In the genomic region with DNA sequence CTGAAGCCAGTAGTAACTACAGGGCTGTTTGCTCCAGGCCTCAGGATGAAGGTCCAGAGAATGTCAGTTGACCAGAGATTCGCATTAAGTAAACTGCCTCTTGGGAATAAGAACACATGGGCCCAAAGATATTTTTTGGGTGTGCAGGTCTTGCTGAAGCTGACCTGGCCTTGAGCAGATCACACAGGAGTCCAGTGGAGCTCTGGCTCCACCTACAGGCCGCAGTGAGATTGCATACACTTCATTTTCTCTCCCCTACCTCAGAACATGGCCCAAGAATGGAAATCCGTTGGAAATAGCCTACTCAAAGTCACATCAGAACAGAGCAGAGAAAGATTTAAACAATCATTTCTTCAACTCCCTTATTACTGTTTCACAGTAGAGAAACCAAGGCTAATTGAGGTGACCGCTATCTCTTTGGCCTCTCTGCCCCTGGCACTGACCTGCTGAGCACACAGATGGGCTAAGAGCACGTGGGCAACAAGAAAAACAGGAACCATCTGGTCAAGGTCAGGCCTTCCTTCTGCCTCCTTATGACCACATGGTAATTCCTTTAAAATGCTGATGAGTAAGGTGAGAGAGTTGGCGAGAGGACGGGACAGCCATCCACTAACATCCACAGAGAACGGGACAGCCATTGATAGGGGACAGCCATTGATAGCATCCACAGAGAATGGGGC, we compare ENCODE assay signal across 8 mouse cellular contexts. TPM values are rescaled to one million over a fixed set of nuclear protein-coding genes. Genes with fewer than 3 reads are reported as not detected.
A peak's percentile ranks its signal among the peaks of the same experiment; 100 is the strongest.
DNase-seq lines count a peak whose midpoint lies in the region; ATAC-seq lines count a peak whose summit lies in the region.

No protein-coding gene starts in this region.

- DNase-seq in 3T3-L1 (ENCODE audit: low read depth, low spot score) (peak; percentile 87), R1 (ENCODE audit: low read depth, low spot score) (peak; percentile 85), liver (peak; percentile 75)
- DNase-seq in cerebellum, adult 9-11 months: peak; percentile 87
- DNase-seq in frontal cortex, postnatal 25 days (ENCODE audit: low spot score in 2 of 2): peak; percentile 56 to 58
- DNase-seq in naive thymus-derived CD4-positive, alpha-beta T cell, adult 2 months (ENCODE audit: low read depth): peak; percentile 74
- DNase-seq in spleen, postnatal 4 days (ENCODE audit: low spot score in 2 of 2): peak; percentile 63 to 86

- H3K9ac ChIP-seq in intestine, embryonic 16.5 days (ENCODE audit: low read depth, low read length): no peak overlapping the region

- peak; percentile 68 for ATAC-seq in intestine, embryonic 16.5 days

- WGBS in intestine, embryonic 16.5 days: 52% methylated on average over 8 of the region's 8 CpGs

- no peak overlapping the region for H3K4me2 ChIP-seq in intestine, embryonic 16.5 days (ENCODE audit: low read depth, low read length)

- H3K9me3 ChIP-seq in intestine, embryonic 16.5 days (ENCODE audit: control insufficient read depth, low read length): no peaks in the 10 kb centered on the region

- H3K27me3 ChIP-seq in intestine, embryonic 16.5 days (replicated peaks; ENCODE audit: control insufficient read depth, insufficient read depth, low read length): no peaks in the 10 kb centered on the region

- peaks cover 6% of the 10 kb centered on the region for H3K36me3 ChIP-seq in intestine, embryonic 16.5 days (ENCODE audit: control insufficient read depth, insufficient read depth, low read length)

- no peak overlapping the region for H3K4me3 ChIP-seq in intestine, embryonic 16.5 days (ENCODE audit: low read length)

- H3K4me1 ChIP-seq in intestine, embryonic 16.5 days (ENCODE audit: control insufficient read depth, insufficient read depth, low read length): no peaks in the 10 kb centered on the region

- H3K27ac ChIP-seq in intestine, embryonic 16.5 days (ENCODE audit: low read length): no peak overlapping the region

RNA-seq across cellular contexts. Expression of gene Oxnad1, which starts 8.1 kb away (rescaled TPM):
- 30.5 and 41.1 TPM in 2 replicates for polyA plus RNA-seq in intestine, embryonic 16.5 days (2015; fragmentation: Nextera tagmentation; extraction: Ambion mirVana)

RNA-seq across cellular contexts. Expression of gene Dph3, which starts 8.5 kb away (rescaled TPM):
- polyA plus RNA-seq in intestine, embryonic 16.5 days (2015; fragmentation: Nextera tagmentation; extraction: Ambion mirVana): 91.4 and 104 TPM in 2 replicates

RNA-seq across cellular contexts. Expression of gene Galnt15, which starts 48.2 kb away (rescaled TPM):
- 0.02 and 0.05 TPM in 2 replicates for polyA plus RNA-seq in intestine, embryonic 16.5 days (2015; fragmentation: Nextera tagmentation; extraction: Ambion mirVana)
